Mouse (Mus musculus) midbrain, embryonic 10.5 days (tissue): ENCODE results near the gene Vps54. TPM values are rescaled to one million over a fixed set of nuclear protein-coding genes. Genes with fewer than 3 reads are reported as not detected.

ENCODE experiments used
- DNase-seq: peaks from one replicate; pipeline ENCODE4 v3.0.0-alpha.2; 2017; ENCODE audit warnings: low spot score
- H3K27ac ChIP-seq: fragments of 300-500 bp; sonication (generic); replicated peaks from 2 replicates; pipeline ENCODE4 v1.5.1; 2016; ENCODE audit warnings: mild to moderate bottlenecking
- H3K27me3 ChIP-seq: fragments of 300-500 bp; sonication (generic); 2 replicates; pipeline ENCODE4 v1.6.1; 2016; ENCODE audit warnings: low read depth, mild to moderate bottlenecking; ENCODE audit not compliant: poor library complexity, severe bottlenecking
- H3K36me3 ChIP-seq: fragments of 300-500 bp; sonication (generic); 2 replicates; pipeline ENCODE4 v1.6.1; 2016; ENCODE audit warnings: mild to moderate bottlenecking, moderate library complexity
- H3K4me1 ChIP-seq: fragments of 300-500 bp; sonication (generic); 2 replicates; pipeline ENCODE4 v1.6.1; 2016
- H3K4me3 ChIP-seq: fragments of 300-500 bp; sonication (generic); 2 replicates; pipeline ENCODE4 v1.5.1; 2016; ENCODE audit warnings: mild to moderate bottlenecking, moderate library complexity
- H3K9me3 ChIP-seq: fragments of 300-500 bp; sonication (generic); replicated peaks from 2 replicates; pipeline ENCODE4 v1.6.1; 2016; ENCODE audit warnings: mild to moderate bottlenecking
- WGBS: fragments of 180-500 bp; shearing (Covaris S2); methylation state at CpG from one replicate; pipeline ENCODE4 v1.1.7; 2016; 5-methylcytosine and 5-hydroxymethylcytosine counted together
- polyA plus RNA-seq: library from polyadenylated mRNA; unstranded; fragments of >200 nt; fragmentation: Nextera tagmentation; extraction: Ambion mirVana; gene quantifications from 2 replicates; pipeline ENCODE4 v1.2.1, GENCODE M21; 2016

The Vps54 gene
- polyA plus RNA-seq, 1 experiment from 2014 or later, result 9.6 TPM

- no peaks in the 10 kb centered on the region for H3K27me3 ChIP-seq
- no peaks in the 10 kb centered on the region for H3K4me1 ChIP-seq
- no peak for DNase-seq
- H3K9me3 ChIP-seq, result no peaks in the 10 kb centered on the region
- H3K4me3 ChIP-seq, result no peak overlapping the region
- H3K36me3 ChIP-seq, result no peaks in the 10 kb centered on the region
- H3K27ac ChIP-seq, result no peak overlapping the region
Observed at GRCm38 (mm10) chr11:21224446-21224845, 14.6 kb upstream of the Vps54 start.

DNA sequence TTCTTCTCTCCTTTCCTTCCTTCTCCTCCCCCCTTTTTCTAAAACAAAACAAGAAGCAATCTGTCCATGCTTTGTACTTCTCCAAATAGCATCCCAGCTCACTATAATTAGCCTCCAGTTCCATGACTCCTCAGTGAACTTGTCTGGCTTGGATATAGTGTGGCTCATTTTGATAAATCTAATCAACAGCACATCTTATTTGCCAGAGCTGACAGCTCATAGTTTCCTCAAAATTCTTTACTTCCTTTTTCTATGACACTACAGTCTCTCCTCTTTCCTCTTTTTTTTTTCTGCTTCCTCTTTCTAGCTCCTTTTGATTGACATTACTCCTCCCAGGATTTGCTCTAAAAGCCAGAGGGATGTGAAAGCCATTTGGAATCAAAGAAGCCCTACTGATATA lies 14.1 kb upstream of the Vps54 start:
- no peak for DNase-seq
- Histone ChIP-seq H3K27me3 (no peaks in the 10 kb centered on the region), H3K27ac (no peak overlapping the region), H3K36me3 (no peaks in the 10 kb centered on the region), H3K4me3 (no peak overlapping the region), H3K4me1 (no peaks in the 10 kb centered on the region), H3K9me3 (no peaks in the 10 kb centered on the region)

DNA sequence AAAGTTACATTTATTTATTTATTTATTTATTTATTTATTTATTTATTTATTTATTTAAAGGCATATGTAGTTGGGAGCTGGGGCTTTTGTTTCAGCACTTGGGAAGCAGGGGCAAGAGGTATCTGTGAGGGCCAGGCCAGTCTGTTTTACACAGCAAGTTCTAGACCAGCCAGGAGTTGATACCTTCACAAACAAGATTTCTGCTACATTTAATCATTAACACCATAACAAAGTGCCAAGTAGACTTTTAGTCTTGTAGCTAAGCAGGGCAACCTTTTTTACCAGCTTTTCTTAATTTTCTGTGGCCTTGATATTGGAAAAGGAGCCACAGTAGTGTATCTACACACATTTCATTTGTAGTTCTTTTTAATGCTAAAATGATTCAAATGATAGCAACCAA lies 3.7 kb upstream of the Vps54 start:
- H3K27ac ChIP-seq, result no peak overlapping the region
- peaks cover 10% of the 10 kb centered on the region for H3K4me1 ChIP-seq
- no peaks in the 10 kb centered on the region for H3K36me3 ChIP-seq
- DNase-seq, result no peak
- H3K27me3 ChIP-seq, result no peaks in the 10 kb centered on the region
- no peaks in the 10 kb centered on the region for H3K9me3 ChIP-seq
- no peak overlapping the region for H3K4me3 ChIP-seq

DNA sequence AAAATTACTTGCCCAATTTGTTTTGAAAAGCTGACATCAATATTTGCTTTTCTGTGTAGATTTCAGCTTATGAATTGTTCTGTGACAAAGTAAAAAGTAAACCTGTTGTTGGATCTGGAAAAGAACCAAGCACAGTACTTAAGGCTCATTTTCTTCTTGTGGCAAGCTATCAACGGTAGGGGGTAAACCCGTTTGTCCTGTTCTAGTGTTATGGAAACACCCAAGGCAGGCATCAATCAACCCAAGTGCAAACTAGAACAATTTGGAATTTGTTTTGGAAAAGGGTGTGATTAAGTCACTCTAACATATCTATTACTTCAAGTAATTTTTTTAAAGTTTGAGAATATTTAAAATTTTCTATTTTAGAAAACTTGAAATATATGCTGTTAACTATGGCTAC lies 3.3 kb upstream of the Vps54 start:
- no peak overlapping the region for H3K4me3 ChIP-seq
- H3K36me3 ChIP-seq, result no peaks in the 10 kb centered on the region
- DNase-seq, result no peak
- no peak overlapping the region for H3K27ac ChIP-seq
- 76% methylated on average over 2 of the region's 2 CpGs for WGBS
- H3K4me1 ChIP-seq, result peaks cover 14% of the 10 kb centered on the region
- no peaks in the 10 kb centered on the region for H3K27me3 ChIP-seq
- H3K9me3 ChIP-seq, result no peaks in the 10 kb centered on the region

GRCm38 (mm10) chr11:21236996-21237395 lies 2.1 kb upstream of the Vps54 start:
- no peak for DNase-seq
- 82% methylated on average over 4 of the region's 4 CpGs for WGBS
- Histone ChIP-seq H3K9me3 (no peaks in the 10 kb centered on the region), H3K36me3 (no peaks in the 10 kb centered on the region), H3K27me3 (no peaks in the 10 kb centered on the region), H3K27ac (no peak overlapping the region), H3K4me3 (no peak overlapping the region), H3K4me1 (peaks cover 20% of the 10 kb centered on the region)

DNA sequence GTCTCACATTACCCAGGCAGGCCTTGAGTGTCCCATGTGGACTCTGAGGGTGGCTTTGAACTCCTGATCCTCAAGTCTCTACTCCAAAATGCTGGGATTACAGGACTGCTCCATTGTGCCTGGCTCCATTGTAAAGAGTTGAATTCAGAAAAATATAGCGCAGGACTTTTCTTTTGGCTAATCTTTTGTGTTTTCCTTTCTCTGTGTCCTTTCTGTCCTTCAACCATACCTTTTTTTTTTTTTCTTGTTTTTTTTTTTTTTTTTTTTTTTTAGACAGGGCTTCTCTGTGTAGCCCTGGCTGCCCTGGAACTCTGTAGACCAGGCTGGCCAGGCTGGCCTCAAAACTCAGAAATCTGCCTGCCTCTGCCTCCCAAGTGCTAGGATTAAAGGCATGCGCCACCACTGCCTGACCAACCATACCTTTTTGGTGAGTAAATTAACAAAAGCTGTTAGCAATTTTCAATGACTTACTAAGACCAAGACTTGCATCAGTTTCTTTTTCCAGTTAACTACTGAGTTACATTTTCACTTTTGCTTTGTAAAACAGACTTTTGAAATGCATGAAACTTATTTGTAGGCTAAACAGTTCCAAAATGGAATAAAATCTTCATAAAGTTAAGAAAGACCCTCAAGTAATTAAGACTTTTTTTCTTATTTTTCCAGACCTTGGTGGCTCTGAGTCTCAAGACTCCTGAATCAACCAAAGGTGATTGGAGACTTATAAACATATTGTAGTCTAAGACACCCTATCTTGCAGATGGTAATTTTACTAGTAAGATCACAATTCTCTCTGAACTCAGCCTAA lies 1.4 kb upstream of the Vps54 start:
- Histone ChIP-seq H3K27me3 (no peaks in the 10 kb centered on the region), H3K4me1 (peaks cover 20% of the 10 kb centered on the region), H3K4me3 (peak overlapping the region; percentile 93), H3K9me3 (no peaks in the 10 kb centered on the region), H3K27ac (peak overlapping the region; percentile 99), H3K36me3 (no peaks in the 10 kb centered on the region)
- DNase-seq, result no peak
- whole genome bisulfite sequencing, result 94% methylated on average over 2 of the region's 2 CpGs

DNA sequence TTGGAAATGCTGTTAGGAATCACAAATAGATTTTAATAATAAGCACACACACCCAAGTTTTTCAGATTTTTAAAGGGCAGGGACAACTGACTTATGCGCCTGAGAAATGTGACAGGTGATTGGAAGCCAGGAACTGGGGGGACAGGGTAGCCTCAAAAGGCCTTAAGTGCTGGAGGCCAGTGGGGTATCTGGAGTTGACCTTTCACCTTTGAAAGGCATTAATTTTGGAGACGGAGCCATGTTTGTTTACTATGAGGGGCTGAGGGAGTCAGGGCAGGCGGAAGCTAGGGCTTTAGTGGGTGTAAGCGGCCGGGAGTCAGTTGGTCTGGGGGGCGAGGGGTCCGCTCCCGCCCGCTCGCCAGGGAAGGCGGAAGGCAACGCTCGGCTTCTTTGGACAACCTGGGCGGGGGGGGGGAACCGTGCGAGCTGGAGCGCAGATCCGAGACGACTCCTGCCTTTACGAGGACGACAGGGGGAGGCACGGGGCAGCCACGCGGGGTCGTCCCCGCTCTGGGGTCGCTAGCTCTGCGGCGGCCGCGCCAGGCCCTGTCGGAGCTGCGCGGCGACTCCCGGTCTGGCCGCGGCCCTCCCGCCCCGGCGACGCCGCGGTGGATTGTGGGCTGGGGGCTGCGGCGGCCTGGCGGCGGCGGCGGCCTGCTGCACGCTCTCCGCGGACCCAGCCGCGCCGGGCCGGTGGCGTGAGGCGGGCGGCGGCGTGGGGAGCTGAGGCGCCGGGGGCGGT lies 631 bp upstream of the Vps54 start:
- peak; percentile 75 for DNase-seq
- Histone ChIP-seq H3K36me3 (no peaks in the 10 kb centered on the region), H3K9me3 (no peaks in the 10 kb centered on the region), H3K4me1 (peaks cover 20% of the 10 kb centered on the region), H3K27me3 (no peaks in the 10 kb centered on the region), H3K27ac (peak overlapping the region; percentile 99), H3K4me3 (peak overlapping the region; percentile 93)
- 2% methylated on average over 63 of the region's 65 CpGs for WGBS

- 35% methylated on average over 7 of the region's 7 CpGs for WGBS
- no peak for DNase-seq
- no peaks in the 10 kb centered on the region for H3K9me3 ChIP-seq
- no peaks in the 10 kb centered on the region for H3K27me3 ChIP-seq
- no peaks in the 10 kb centered on the region for H3K36me3 ChIP-seq
- H3K4me3 ChIP-seq, result peak overlapping the region; percentile 93
- H3K4me1 ChIP-seq, result peaks cover 20% of the 10 kb centered on the region
- peak overlapping the region; percentile 99 for H3K27ac ChIP-seq
Observed at GRCm38 (mm10) chr11:21239763-21240509, 855 bp downstream of the Vps54 start.

GRCm38 (mm10) chr11:21241351-21241750 lies 2.3 kb downstream of the Vps54 start:
- H3K27ac ChIP-seq, result no peak overlapping the region
- WGBS, result 78% methylated on average over 1 of the region's 1 CpGs
- H3K9me3 ChIP-seq, result no peaks in the 10 kb centered on the region
- H3K27me3 ChIP-seq, result no peaks in the 10 kb centered on the region
- no peak overlapping the region for H3K4me3 ChIP-seq
- DNase-seq, result no peak
- peaks cover 5% of the 10 kb centered on the region for H3K36me3 ChIP-seq
- peaks cover 20% of the 10 kb centered on the region for H3K4me1 ChIP-seq

DNA sequence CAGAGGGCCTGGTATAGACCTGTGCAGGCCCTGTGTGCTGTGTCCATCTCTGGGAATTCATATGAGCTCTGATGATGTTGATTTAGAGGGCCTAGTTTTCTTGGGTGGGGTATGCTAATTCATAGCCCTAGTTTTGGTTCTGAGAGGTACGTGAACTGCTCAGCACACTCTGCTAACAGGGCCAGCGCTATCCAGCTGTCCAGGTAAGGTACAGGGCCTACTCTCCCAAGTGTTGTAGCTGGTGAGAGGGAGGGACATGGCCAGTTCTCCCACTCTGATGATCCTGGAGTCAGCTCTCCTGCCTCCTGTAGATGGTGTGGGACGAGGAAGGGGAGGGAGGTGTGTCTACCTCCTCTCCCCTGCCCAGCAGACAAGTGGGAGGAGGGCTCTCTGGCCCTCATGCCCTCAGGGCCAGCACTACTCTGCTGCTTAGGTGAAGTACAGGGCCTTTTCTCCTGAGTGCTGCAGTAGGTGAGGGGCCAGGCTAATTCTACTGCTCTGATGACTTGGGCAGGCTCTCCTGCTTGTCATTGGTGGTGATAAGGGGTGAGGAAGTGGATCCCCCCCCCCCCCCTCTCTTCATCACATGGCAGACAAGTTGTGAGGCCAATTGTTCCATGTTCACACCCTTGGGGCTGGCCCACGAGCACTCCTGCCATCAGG lies 8.3 kb downstream of the Vps54 start:
- Histone ChIP-seq H3K9me3 (peaks cover 5% of the 10 kb centered on the region; the same call in 1 of the 2 replicates), H3K27ac (no peak overlapping the region), H3K27me3 (no peaks in the 10 kb centered on the region), H3K4me1 (peaks cover 5% of the 10 kb centered on the region), H3K4me3 (no peak overlapping the region), H3K36me3 (peaks cover 26% of the 10 kb centered on the region)
- DNase-seq, result no peak
- 81% methylated on average over 4 of the region's 4 CpGs for WGBS

DNA sequence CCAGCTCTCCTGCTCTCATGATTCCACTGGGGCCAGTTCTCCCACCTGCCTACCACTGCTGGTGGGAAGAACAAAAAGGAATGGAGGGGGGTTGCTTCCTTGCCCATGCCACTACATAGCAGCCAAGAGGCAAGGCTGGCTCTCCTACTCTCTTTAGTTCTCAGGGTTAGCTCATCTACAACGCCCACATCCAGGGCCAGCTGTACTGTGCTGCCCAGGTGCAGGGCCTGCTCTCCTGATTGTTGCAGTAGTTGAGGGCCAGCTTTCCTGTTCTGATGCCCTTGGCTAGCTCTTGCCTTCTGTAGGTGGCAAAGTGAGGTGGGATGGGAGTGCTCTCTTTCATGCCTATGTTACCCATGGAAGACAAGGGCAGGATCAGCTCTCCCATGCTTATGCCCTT lies 8.9 kb downstream of the Vps54 start:
- H3K4me1 ChIP-seq, result peaks cover 11% of the 10 kb centered on the region
- WGBS, result 92% methylated on average over 1 of the region's 1 CpGs
- no peak overlapping the region for H3K4me3 ChIP-seq

DNA sequence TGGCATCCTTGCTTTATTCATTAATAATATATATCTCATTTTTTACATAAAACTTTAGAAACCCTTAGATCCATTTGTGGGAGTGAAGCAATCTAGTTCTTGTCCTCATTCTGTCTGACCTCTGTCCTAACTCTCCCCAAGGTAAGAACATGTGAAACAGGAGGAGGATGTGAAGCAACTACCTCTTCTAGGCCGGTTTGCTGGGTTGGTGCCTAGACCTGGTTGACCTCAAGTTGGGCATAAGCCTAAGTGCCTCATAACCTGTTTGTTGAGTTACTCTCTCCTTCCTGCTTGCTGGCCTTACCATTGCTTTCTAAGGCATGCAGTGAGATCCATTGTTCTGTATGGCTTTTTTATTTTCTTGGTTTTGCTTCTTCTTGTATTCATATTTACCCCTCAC lies 11.3 kb downstream of the Vps54 start:
- peaks cover 15% of the 10 kb centered on the region for H3K4me1 ChIP-seq
- 85% methylated on average over 1 of the region's 1 CpGs for WGBS
- no peaks in the 10 kb centered on the region for H3K27me3 ChIP-seq
- H3K27ac ChIP-seq, result no peak overlapping the region
- H3K4me3 ChIP-seq, result no peak overlapping the region
- H3K9me3 ChIP-seq, result peaks cover 5% of the 10 kb centered on the region; the same call in 1 of the 2 replicates
- peaks cover 25% of the 10 kb centered on the region for H3K36me3 ChIP-seq
- no peak for DNase-seq

More for the DNA sequence above, 8.9 kb downstream of the Vps54 start:
- DNase-seq, result no peak
- H3K27ac ChIP-seq, result no peak overlapping the region
- H3K36me3 ChIP-seq, result peaks cover 26% of the 10 kb centered on the region
- H3K9me3 ChIP-seq, result peaks cover 5% of the 10 kb centered on the region; the same call in 1 of the 2 replicates
- H3K27me3 ChIP-seq, result no peaks in the 10 kb centered on the region
